Mouse (Mus musculus) embryonic facial prominence, embryonic 14.5 days (tissue): Measurements from ENCODE around the gene Hspa2. TPM values are rescaled to one million over a fixed set of nuclear protein-coding genes. Genes with fewer than 3 reads are reported as not detected.

ENCODE experiments used
- ATAC-seq: fragments of 200-750 bp; cut with Nextera tagmentation; 2 replicates; pipeline ENCODE4 v1.8.0; 2017; ENCODE audit warnings: low read depth, moderate number of reproducible peaks, moderate TSS enrichment
- DNase-seq: peaks from one replicate; pipeline ENCODE4 v3.0.0-alpha.2; 2015; ENCODE audit warnings: low spot score
- H3K27ac ChIP-seq: fragments of 300-500 bp; sonication (generic); replicated peaks from 2 replicates; pipeline ENCODE4 v1.5.1; 2014; ENCODE audit warnings: low read depth, mild to moderate bottlenecking, low read length, moderate library complexity
- H3K27me3 ChIP-seq: fragments of 300-500 bp; sonication (generic); replicated peaks from 2 replicates; pipeline ENCODE4 v1.6.1; 2014; ENCODE audit warnings: low read length; ENCODE audit not compliant: control insufficient read depth, insufficient read depth
- H3K36me3 ChIP-seq: fragments of 300-500 bp; sonication (generic); 2 replicates; pipeline ENCODE4 v1.6.1; 2014; ENCODE audit warnings: low read length, mixed read lengths; ENCODE audit not compliant: control insufficient read depth, insufficient read depth
- H3K4me1 ChIP-seq: fragments of 300-500 bp; sonication (generic); 2 replicates; pipeline ENCODE4 v1.6.1; 2014; ENCODE audit warnings: antibody characterized with exemption, low read length; ENCODE audit not compliant: control insufficient read depth, insufficient read depth
- H3K4me2 ChIP-seq: fragments of 300-500 bp; sonication (generic); 2 replicates; pipeline ENCODE4 v1.6.1; 2014; ENCODE audit warnings: low read depth, mild to moderate bottlenecking, low read length, moderate library complexity, mixed read lengths
- H3K4me3 ChIP-seq: fragments of 300-500 bp; sonication (generic); 2 replicates; pipeline ENCODE4 v1.5.1; 2014; ENCODE audit warnings: low read depth, mild to moderate bottlenecking, low read length
- H3K9ac ChIP-seq: fragments of 300-500 bp; sonication (generic); 2 replicates; pipeline ENCODE4 v1.6.1; 2014; ENCODE audit warnings: low read depth, mild to moderate bottlenecking, low read length, moderate library complexity, mixed read lengths
- H3K9me3 ChIP-seq: fragments of 300-500 bp; sonication (generic); 2 replicates; pipeline ENCODE4 v1.6.1; 2016; ENCODE audit warnings: low read length; ENCODE audit not compliant: control insufficient read depth
- WGBS: fragments of 180-500 bp; shearing (Covaris S2); extraction: QIAGEN DNeasy Blood & Tissue Kit; methylation state at CpG from one replicate; pipeline ENCODE4 v1.1.7; 2014; 5-methylcytosine and 5-hydroxymethylcytosine counted together
- polyA plus RNA-seq: library from polyadenylated mRNA; unstranded; fragments of >200 nt; fragmentation: Nextera tagmentation; extraction: Ambion mirVana; gene quantifications from 2 replicates; pipeline ENCODE4 v1.2.1, GENCODE M21; 2014

Hspa2 gene
- polyA plus RNA-seq, 1 experiment from 2014 or later = 10.9 TPM

DNA sequence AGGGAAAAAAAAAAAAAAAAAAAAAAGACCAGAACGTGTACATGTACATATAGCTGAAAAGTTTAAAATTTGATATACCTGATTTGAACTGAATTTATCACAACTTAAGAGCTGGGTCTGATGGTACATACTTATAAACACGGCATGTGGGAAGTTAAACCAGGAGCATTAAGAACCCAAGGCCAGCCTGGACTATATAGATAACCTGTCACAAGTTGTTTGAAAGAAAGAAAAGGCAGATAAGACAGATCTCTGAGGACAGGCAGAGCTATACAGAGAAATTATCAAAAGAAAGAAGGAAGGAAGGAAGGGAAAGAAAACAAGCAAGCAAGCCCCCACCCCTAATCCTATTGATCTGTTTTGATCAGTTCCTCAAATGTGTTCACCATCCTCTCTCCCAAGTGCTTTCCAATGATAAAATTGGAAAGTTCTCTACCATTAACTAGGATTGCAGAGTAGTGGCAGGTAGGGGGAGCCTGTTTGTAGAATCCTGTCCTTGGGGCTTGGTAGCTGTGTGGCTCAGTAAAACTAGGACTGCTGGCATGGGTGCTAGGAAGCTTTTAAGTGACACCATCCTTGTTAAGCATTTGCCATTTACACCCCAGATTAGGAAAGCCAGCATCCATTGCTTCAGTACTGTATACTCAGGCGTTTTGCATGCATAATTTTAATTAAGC, 12.2 kb upstream of the Hspa2 start:
- Histone ChIP-seq H3K4me1 (no peaks in the 10 kb centered on the region), H3K9ac (no peak overlapping the region), H3K9me3 (no peaks in the 10 kb centered on the region), H3K4me2 (no peak overlapping the region), H3K36me3 (peaks cover 18% of the 10 kb centered on the region), H3K27ac (no peak overlapping the region), H3K27me3 (no peaks in the 10 kb centered on the region), H3K4me3 (no peak overlapping the region)
- no peak for ATAC-seq
- no peak for DNase-seq
- 72% methylated on average over 3 of the region's 3 CpGs for WGBS

GRCm38 (mm10) chr12:76392979-76393378, 11.0 kb upstream of the Hspa2 start:
- no peak for DNase-seq
- WGBS = 83% methylated on average over 5 of the region's 5 CpGs
- Histone ChIP-seq H3K4me2 (no peak overlapping the region), H3K27ac (no peak overlapping the region), H3K36me3 (peaks cover 13% of the 10 kb centered on the region), H3K9ac (no peak overlapping the region), H3K27me3 (no peaks in the 10 kb centered on the region), H3K4me3 (no peak overlapping the region), H3K4me1 (no peaks in the 10 kb centered on the region), H3K9me3 (no peaks in the 10 kb centered on the region)
- ATAC-seq = no peak

DNA sequence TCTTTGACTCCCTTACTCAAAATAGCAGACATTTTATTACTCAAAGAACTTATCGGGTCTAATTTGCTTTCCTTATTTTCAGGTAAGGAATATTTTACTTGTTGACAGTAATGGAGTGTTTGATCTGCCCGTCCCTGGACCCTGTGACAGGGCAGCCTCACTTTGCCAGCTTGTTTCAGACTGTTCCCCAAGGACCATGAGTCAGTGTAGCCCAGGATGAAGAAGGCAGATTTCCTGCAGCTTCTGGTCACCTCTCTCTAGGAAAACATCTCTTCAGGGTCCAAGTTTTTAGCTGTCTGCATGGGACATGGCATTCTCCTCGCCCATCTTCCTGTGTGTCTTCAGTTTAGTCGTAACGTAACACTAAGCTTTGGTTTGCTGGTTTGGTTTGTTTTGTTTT, 6.7 kb upstream of the Hspa2 start:
- Histone ChIP-seq H3K27me3 (0 out of 2 replicates have a peak, but pooled peaks cover 2% of the 10 kb centered on the region), H3K4me3 (no peak overlapping the region), H3K4me1 (0 out of 2 replicates have a peak, but pooled peaks cover 5% of the 10 kb centered on the region), H3K9ac (no peak overlapping the region), H3K9me3 (no peaks in the 10 kb centered on the region), H3K36me3 (no peaks in the 10 kb centered on the region), H3K4me2 (no peak overlapping the region), H3K27ac (no peak overlapping the region)
- 81% methylated on average over 5 of the region's 5 CpGs for WGBS
- DNase-seq (no peak), ATAC-seq (no peak)

GRCm38 (mm10) chr12:76401674-76402073, 2.3 kb upstream of the Hspa2 start:
- Histone ChIP-seq H3K9ac (no peak overlapping the region), H3K4me3 (no peak overlapping the region), H3K4me2 (no peak overlapping the region), H3K4me1 (peaks cover 25% of the 10 kb centered on the region), H3K9me3 (no peaks in the 10 kb centered on the region), H3K27me3 (peaks cover 33% of the 10 kb centered on the region), H3K36me3 (no peaks in the 10 kb centered on the region), H3K27ac (no peak overlapping the region)
- WGBS = 61% methylated on average over 3 of the region's 3 CpGs
- DNase-seq (no peak), ATAC-seq (no peak)

DNA sequence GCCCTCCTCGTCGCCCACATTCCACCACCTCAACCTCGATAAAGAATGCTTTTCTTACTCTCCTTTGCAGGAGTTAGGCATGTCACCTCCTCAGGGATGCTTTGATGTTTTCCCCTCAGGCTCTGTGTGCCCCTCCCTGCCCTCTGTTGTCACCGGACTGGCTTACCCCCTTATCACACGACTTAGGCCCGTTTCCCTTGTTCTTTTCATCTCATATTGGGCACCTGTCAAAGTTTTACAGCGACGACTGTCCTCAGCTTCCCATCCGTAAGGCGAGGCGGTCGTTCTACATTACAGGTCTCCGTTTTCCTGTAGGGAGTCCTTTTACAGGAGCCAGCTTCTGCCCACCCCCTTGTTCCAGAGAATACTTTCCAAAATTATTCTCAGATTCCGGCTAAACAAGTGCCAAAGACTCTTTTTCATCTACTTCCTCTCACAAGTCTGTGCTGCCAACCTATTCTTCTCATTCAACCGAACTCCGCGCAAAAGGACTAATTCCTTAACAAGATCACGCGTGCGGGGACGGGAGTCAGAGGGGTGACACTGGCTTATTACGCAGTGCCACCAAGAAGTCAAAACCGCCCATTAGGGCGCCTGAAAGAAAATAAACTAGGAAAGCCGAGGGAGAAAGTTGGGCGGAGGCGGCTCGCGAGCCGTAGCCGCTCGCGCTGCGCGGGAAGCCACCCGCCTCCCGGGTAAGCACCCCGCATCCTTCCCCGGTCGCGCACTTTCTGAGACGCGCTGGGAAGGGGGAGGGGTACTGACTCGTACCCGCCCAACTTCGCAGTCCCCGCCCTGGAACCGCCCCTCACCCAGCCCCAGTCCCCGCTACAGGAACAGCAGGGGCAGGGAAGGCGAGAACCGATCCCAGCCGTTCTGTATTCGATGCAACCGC, 738 bp upstream of the Hspa2 start:
- H3K36me3 ChIP-seq = no peaks in the 10 kb centered on the region
- H3K9me3 ChIP-seq = no peaks in the 10 kb centered on the region
- peak overlapping the region; percentile 57 for H3K4me3 ChIP-seq
- peaks cover 44% of the 10 kb centered on the region for H3K27me3 ChIP-seq
- DNase-seq (peak; percentile 93), ATAC-seq (peak; percentile 90)
- peak overlapping the region; percentile 72 for H3K9ac ChIP-seq
- H3K4me1 ChIP-seq = peaks cover 23% of the 10 kb centered on the region
- H3K4me2 ChIP-seq = peak overlapping the region; percentile 77
- H3K27ac ChIP-seq = peak overlapping the region; percentile 89
- WGBS = 1% methylated on average over 46 of the region's 54 CpGs

DNA sequence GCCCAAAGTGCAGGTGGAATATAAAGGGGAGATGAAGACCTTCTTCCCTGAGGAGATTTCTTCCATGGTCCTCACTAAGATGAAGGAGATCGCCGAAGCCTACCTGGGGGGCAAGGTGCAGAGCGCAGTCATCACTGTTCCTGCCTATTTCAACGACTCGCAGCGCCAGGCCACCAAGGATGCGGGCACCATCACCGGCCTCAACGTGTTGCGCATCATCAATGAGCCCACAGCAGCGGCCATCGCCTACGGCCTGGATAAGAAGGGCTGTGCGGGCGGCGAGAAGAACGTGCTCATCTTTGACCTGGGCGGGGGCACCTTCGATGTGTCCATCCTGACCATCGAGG, 833 bp downstream of the Hspa2 start:
- ATAC-seq = no peak
- peak overlapping the region; percentile 57 for H3K4me3 ChIP-seq
- H3K9ac ChIP-seq = peak overlapping the region; percentile 72; the same call in 1 of the 2 replicates
- peaks cover 44% of the 10 kb centered on the region for H3K27me3 ChIP-seq
- no peak overlapping the region for H3K27ac ChIP-seq
- peak overlapping the region; percentile 77 for H3K4me2 ChIP-seq
- no peak for DNase-seq
- WGBS = 11% methylated on average over 19 of the region's 20 CpGs
- peaks cover 20% of the 10 kb centered on the region for H3K4me1 ChIP-seq
- no peaks in the 10 kb centered on the region for H3K9me3 ChIP-seq
- no peaks in the 10 kb centered on the region for H3K36me3 ChIP-seq

GRCm38 (mm10) chr12:76405183-76405970, 1.4 kb downstream of the Hspa2 start:
- WGBS = 3% methylated on average over 56 of the region's 64 CpGs
- H3K9me3 ChIP-seq = no peaks in the 10 kb centered on the region
- H3K4me2 ChIP-seq = peak overlapping the region; percentile 77
- no peak for ATAC-seq
- no peak overlapping the region for H3K27ac ChIP-seq
- H3K4me1 ChIP-seq = peaks cover 20% of the 10 kb centered on the region
- peak overlapping the region; percentile 57 for H3K4me3 ChIP-seq
- H3K9ac ChIP-seq = no peak overlapping the region
- no peaks in the 10 kb centered on the region for H3K36me3 ChIP-seq
- peaks cover 44% of the 10 kb centered on the region for H3K27me3 ChIP-seq
- peak; percentile 26 for DNase-seq

GRCm38 (mm10) chr12:76405971-76406370, 2.0 kb downstream of the Hspa2 start:
- Histone ChIP-seq H3K9me3 (no peaks in the 10 kb centered on the region), H3K27ac (no peak overlapping the region), H3K4me3 (peak overlapping the region; percentile 57), H3K4me2 (peak overlapping the region; percentile 77), H3K36me3 (no peaks in the 10 kb centered on the region), H3K27me3 (peaks cover 44% of the 10 kb centered on the region), H3K9ac (no peak overlapping the region), H3K4me1 (peaks cover 20% of the 10 kb centered on the region)
- DNase-seq = no peak
- 4% methylated on average over 23 of the region's 23 CpGs for WGBS
- no peak for ATAC-seq
